Mouse (Mus musculus) heart, embryonic 12.5 days (tissue): Measurements from ENCODE around the gene Sft2d1. TPM values are rescaled to one million over a fixed set of nuclear protein-coding genes. Genes with fewer than 3 reads are reported as not detected.

Source experiments
- ATAC-seq: fragments of 200-750 bp; cut with Nextera tagmentation; 2 replicates; pipeline ENCODE4 v1.8.0; 2017; ENCODE audit warnings: moderate TSS enrichment, moderate library complexity; ENCODE audit not compliant: insufficient number of reproducible peaks, low FRiP score
- H3K27ac ChIP-seq: fragments of 300-500 bp; sonication (generic); 2 replicates; pipeline ENCODE4 v1.5.1; 2016; ENCODE audit warnings: mild to moderate bottlenecking, moderate library complexity; ENCODE audit not compliant: poor library complexity, severe bottlenecking
- H3K27me3 ChIP-seq: fragments of 300-500 bp; sonication (generic); replicated peaks from 2 replicates; pipeline ENCODE4 v1.6.1; 2016; ENCODE audit warnings: mild to moderate bottlenecking, moderate library complexity
- H3K36me3 ChIP-seq: fragments of 300-500 bp; sonication (generic); 2 replicates; pipeline ENCODE4 v1.6.1; 2016; ENCODE audit warnings: mild to moderate bottlenecking, moderate library complexity
- H3K4me1 ChIP-seq: fragments of 300-500 bp; sonication (generic); replicated peaks from 2 replicates; pipeline ENCODE4 v1.6.1; 2016; ENCODE audit warnings: mild to moderate bottlenecking
- H3K4me2 ChIP-seq: fragments of 300-500 bp; sonication (generic); 2 replicates; pipeline ENCODE4 v1.6.1; 2016; ENCODE audit warnings: mild to moderate bottlenecking, moderate library complexity
- H3K4me3 ChIP-seq: fragments of 300-500 bp; sonication (generic); 2 replicates; pipeline ENCODE4 v1.5.1; 2016; ENCODE audit warnings: mild to moderate bottlenecking
- H3K9ac ChIP-seq: fragments of 300-500 bp; sonication (generic); 2 replicates; pipeline ENCODE4 v1.6.1; 2016; ENCODE audit warnings: mild to moderate bottlenecking, moderate library complexity
- H3K9me3 ChIP-seq: fragments of 300-500 bp; sonication (generic); replicated peaks from 2 replicates; pipeline ENCODE4 v1.6.1; 2016; ENCODE audit warnings: mild to moderate bottlenecking, moderate library complexity
- WGBS: fragments of 180-500 bp; shearing (Covaris S2); methylation state at CpG from one replicate; pipeline ENCODE4 v1.1.7; 2016; 5-methylcytosine and 5-hydroxymethylcytosine counted together
- polyA plus RNA-seq: library from polyadenylated mRNA; unstranded; fragments of >200 nt; fragmentation: Nextera tagmentation; extraction: Ambion mirVana; gene quantifications from 2 replicates; pipeline ENCODE4 v1.2.1, GENCODE M21; 2016

The Sft2d1 gene
- polyA plus RNA-seq, 1 experiment from 2014 or later, result 69.6 TPM

- peaks cover 6% of the 10 kb centered on the region; the same call in 1 of the 2 replicates for H3K4me1 ChIP-seq
- H3K9me3 ChIP-seq, result no peaks in the 10 kb centered on the region
- H3K9ac ChIP-seq, result peak overlapping the region; percentile 85
- whole genome bisulfite sequencing, result under 1% methylated on average over 32 of the region's 32 CpGs
- peak; percentile 14 for ATAC-seq
- peak overlapping the region; percentile 69 for H3K4me3 ChIP-seq
- H3K36me3 ChIP-seq, result peaks cover 1% of the 10 kb centered on the region; the same call in 1 of the 2 replicates
- H3K4me2 ChIP-seq, result peak overlapping the region; percentile 93
- H3K27ac ChIP-seq, result peak overlapping the region; percentile 89
- peaks cover 5% of the 10 kb centered on the region; the same call in 1 of the 2 replicates for H3K27me3 ChIP-seq
Observed at GRCm38 (mm10) chr17:8284254-8284661, 26.6 kb upstream of the Sft2d1 start.

GRCm38 (mm10) chr17:8285056-8285455 is 25.8 kb upstream of the Sft2d1 start:
- Histone ChIP-seq H3K9me3 (no peaks in the 10 kb centered on the region), H3K36me3 (peaks cover 8% of the 10 kb centered on the region; the same call in 1 of the 2 replicates), H3K9ac (no peak overlapping the region), H3K4me1 (peaks cover 6% of the 10 kb centered on the region; the same call in 1 of the 2 replicates), H3K27ac (no peak overlapping the region), H3K27me3 (peaks cover 1% of the 10 kb centered on the region; the same call in 1 of the 2 replicates), H3K4me2 (peak overlapping the region; percentile 93), H3K4me3 (peak overlapping the region; percentile 69)
- WGBS, result 38% methylated on average over 8 of the region's 8 CpGs
- no peak for ATAC-seq

GRCm38 (mm10) chr17:8286987-8287386 is 23.9 kb upstream of the Sft2d1 start:
- H3K36me3 ChIP-seq, result peaks cover 12% of the 10 kb centered on the region
- no peaks in the 10 kb centered on the region for H3K27me3 ChIP-seq
- 87% methylated on average over 4 of the region's 4 CpGs for WGBS
- no peak overlapping the region for H3K4me3 ChIP-seq
- H3K4me2 ChIP-seq, result no peak overlapping the region
- ATAC-seq, result no peak
- H3K27ac ChIP-seq, result no peak overlapping the region
- no peaks in the 10 kb centered on the region for H3K9me3 ChIP-seq
- H3K9ac ChIP-seq, result no peak overlapping the region
- peaks cover 6% of the 10 kb centered on the region; the same call in 1 of the 2 replicates for H3K4me1 ChIP-seq

- WGBS, result 89% methylated on average over 3 of the region's 3 CpGs
- H3K27me3 ChIP-seq, result no peaks in the 10 kb centered on the region
- H3K4me3 ChIP-seq, result no peak overlapping the region
- H3K27ac ChIP-seq, result no peak overlapping the region
- peaks cover 12% of the 10 kb centered on the region for H3K36me3 ChIP-seq
- no peaks in the 10 kb centered on the region for H3K9me3 ChIP-seq
- no peak overlapping the region for H3K4me2 ChIP-seq
- peaks cover 3% of the 10 kb centered on the region; the same call in 1 of the 2 replicates for H3K4me1 ChIP-seq
- no peak for ATAC-seq
- H3K9ac ChIP-seq, result no peak overlapping the region
Observed at GRCm38 (mm10) chr17:8289993-8290679, 20.8 kb upstream of the Sft2d1 start.

- peaks cover 15% of the 10 kb centered on the region for H3K36me3 ChIP-seq
Observed at GRCm38 (mm10) chr17:8290736-8291135, 20.2 kb upstream of the Sft2d1 start.

GRCm38 (mm10) chr17:8295825-8296224 is 15.1 kb upstream of the Sft2d1 start:
- Histone ChIP-seq H3K36me3 (peaks cover 14% of the 10 kb centered on the region), H3K27ac (no peak overlapping the region)

More at GRCm38 (mm10) chr17:8290736-8291135, 20.2 kb upstream of the Sft2d1 start:
- Histone ChIP-seq H3K4me3 (no peak overlapping the region), H3K4me2 (no peak overlapping the region), H3K27me3 (no peaks in the 10 kb centered on the region), H3K4me1 (no peaks in the 10 kb centered on the region), H3K27ac (no peak overlapping the region), H3K9me3 (no peaks in the 10 kb centered on the region), H3K9ac (no peak overlapping the region)
- no peak for ATAC-seq

GRCm38 (mm10) chr17:8296313-8296844 is 14.5 kb upstream of the Sft2d1 start:
- H3K9ac ChIP-seq, result no peak overlapping the region
- H3K27me3 ChIP-seq, result no peaks in the 10 kb centered on the region
- H3K36me3 ChIP-seq, result peaks cover 14% of the 10 kb centered on the region
- H3K9me3 ChIP-seq, result no peaks in the 10 kb centered on the region
- no peaks in the 10 kb centered on the region for H3K4me1 ChIP-seq
- H3K4me3 ChIP-seq, result no peak overlapping the region
- no peak overlapping the region for H3K27ac ChIP-seq
- no peak overlapping the region for H3K4me2 ChIP-seq
- WGBS, result 79% methylated on average over 9 of the region's 9 CpGs
- no peak for ATAC-seq

More at GRCm38 (mm10) chr17:8295825-8296224, 15.1 kb upstream of the Sft2d1 start:
- Histone ChIP-seq H3K9me3 (no peaks in the 10 kb centered on the region), H3K9ac (no peak overlapping the region), H3K27me3 (no peaks in the 10 kb centered on the region), H3K4me1 (no peaks in the 10 kb centered on the region), H3K4me2 (no peak overlapping the region), H3K4me3 (no peak overlapping the region)
- no peak for ATAC-seq

GRCm38 (mm10) chr17:8297746-8298145 is 13.2 kb upstream of the Sft2d1 start:
- no peak for ATAC-seq
- Histone ChIP-seq H3K4me1 (no peaks in the 10 kb centered on the region), H3K9me3 (no peaks in the 10 kb centered on the region), H3K4me3 (no peak overlapping the region), H3K36me3 (peaks cover 14% of the 10 kb centered on the region), H3K4me2 (no peak overlapping the region), H3K27me3 (no peaks in the 10 kb centered on the region), H3K9ac (no peak overlapping the region), H3K27ac (no peak overlapping the region)
- 78% methylated on average over 5 of the region's 5 CpGs for WGBS

- no peak for ATAC-seq
- H3K4me2 ChIP-seq, result no peak overlapping the region
- H3K9ac ChIP-seq, result no peak overlapping the region
- 91% methylated on average over 2 of the region's 2 CpGs for WGBS
- no peaks in the 10 kb centered on the region for H3K27me3 ChIP-seq
- H3K36me3 ChIP-seq, result peaks cover 14% of the 10 kb centered on the region
- H3K27ac ChIP-seq, result no peak overlapping the region
- H3K4me1 ChIP-seq, result no peaks in the 10 kb centered on the region
- no peak overlapping the region for H3K4me3 ChIP-seq
- no peaks in the 10 kb centered on the region for H3K9me3 ChIP-seq
Observed at GRCm38 (mm10) chr17:8298281-8298680, 12.6 kb upstream of the Sft2d1 start.

GRCm38 (mm10) chr17:8299524-8299923 is 11.4 kb upstream of the Sft2d1 start:
- Histone ChIP-seq H3K9ac (no peak overlapping the region), H3K27me3 (peaks cover 4% of the 10 kb centered on the region; the same call in 1 of the 2 replicates), H3K4me2 (no peak overlapping the region), H3K4me3 (no peak overlapping the region), H3K4me1 (no peaks in the 10 kb centered on the region), H3K27ac (no peak overlapping the region), H3K9me3 (no peaks in the 10 kb centered on the region), H3K36me3 (peaks cover 14% of the 10 kb centered on the region)
- no peak for ATAC-seq

GRCm38 (mm10) chr17:8301515-8301914 is 9.4 kb upstream of the Sft2d1 start:
- Histone ChIP-seq H3K4me2 (no peak overlapping the region), H3K9me3 (no peaks in the 10 kb centered on the region), H3K4me3 (no peak overlapping the region), H3K36me3 (peaks cover 6% of the 10 kb centered on the region), H3K27me3 (peaks cover 4% of the 10 kb centered on the region; the same call in 1 of the 2 replicates), H3K9ac (no peak overlapping the region), H3K27ac (no peak overlapping the region), H3K4me1 (no peaks in the 10 kb centered on the region)
- ATAC-seq, result no peak
- 74% methylated on average over 4 of the region's 4 CpGs for WGBS
